Mouse (Mus musculus) bone marrow, adult 2 months (tissue): ENCODE measurements at regions not wholly inside any gene's neighbourhood (a gene's known extent, or its start where the extent isn't known, plus 50 kb on each side); places are given as distances from the start of the nearest gene placed in this dataset.

ENCODE experiments used
- CTCF ChIP-seq: fragments of 200-500 bp; IDR thresholded peaks from 2 replicates; pipeline ENCODE4 v1.5.1; 2011; ENCODE audit warnings: low read length, control low read depth; ENCODE audit not compliant: control insufficient read depth, insufficient read depth
- POLR2A ChIP-seq: fragments of 200-500 bp; IDR thresholded peaks from 2 replicates; pipeline ENCODE4 v1.6.1; 2011; ENCODE audit warnings: low read depth, mild to moderate bottlenecking, control low read depth, low read length, borderline replicate concordance; ENCODE audit not compliant: control insufficient read depth

DNA sequence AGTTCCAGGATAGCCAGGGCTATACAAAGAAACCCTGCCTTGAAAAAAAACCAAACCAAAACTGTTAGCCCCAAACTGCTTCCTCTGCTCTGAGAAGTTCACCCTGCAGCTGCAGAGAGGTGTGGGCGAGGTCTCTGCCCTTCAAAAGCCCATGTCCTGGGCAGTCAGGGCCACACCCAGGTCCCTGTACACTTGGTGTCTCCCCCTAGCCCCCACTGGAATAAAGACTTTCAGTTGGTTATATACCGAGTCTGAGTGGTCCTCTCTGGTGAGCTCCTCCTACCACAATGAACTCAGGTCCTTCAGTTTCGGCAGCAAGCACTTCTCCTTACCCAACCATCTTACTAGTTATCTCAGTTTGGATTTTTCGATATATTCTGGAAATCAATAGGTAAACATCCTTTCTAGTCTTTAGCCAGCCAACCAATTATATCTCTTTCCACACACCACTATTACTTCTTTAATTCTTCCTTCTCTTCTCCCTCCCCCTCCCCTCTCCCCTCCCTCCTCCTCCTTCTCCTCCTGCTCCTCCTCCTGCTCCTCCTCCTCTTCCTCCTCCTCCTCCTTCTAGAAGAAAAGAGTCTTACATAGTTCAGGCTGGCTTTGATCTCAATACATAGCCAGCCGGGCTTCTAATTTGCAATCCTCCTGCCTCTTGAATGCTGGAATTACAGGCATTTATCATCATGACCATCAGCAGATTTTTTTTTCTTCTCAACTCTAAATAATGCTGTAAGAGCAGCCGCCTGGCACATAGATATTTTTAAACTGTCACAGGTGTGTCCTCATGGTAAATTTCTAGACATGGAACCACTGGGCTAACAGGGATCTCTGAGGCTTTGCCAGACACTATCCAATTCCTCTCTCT is 103.9 kb upstream of the Max start:
- TF ChIP-seq CTCF (no peak), POLR2A (no peak)
